Mouse (Mus musculus) lung, adult 18-20 months (tissue): Measurements from ENCODE around the gene Tia1.

ENCODE experiments used
- DNase-seq, 2 experiments: peaks; one replicate each; pipeline ENCODE4 v3.0.0; 2022; ENCODE audit warnings: mixed read lengths in 2 of 2

Tia1 gene

GRCm38 (mm10) chr6:86385362-86386104, 18.5 kb upstream of the Tia1 start:
- DNase-seq, result no peak

- DNase-seq, result no peak
Observed at GRCm38 (mm10) chr6:86387313-86387712, 16.7 kb upstream of the Tia1 start.

DNA sequence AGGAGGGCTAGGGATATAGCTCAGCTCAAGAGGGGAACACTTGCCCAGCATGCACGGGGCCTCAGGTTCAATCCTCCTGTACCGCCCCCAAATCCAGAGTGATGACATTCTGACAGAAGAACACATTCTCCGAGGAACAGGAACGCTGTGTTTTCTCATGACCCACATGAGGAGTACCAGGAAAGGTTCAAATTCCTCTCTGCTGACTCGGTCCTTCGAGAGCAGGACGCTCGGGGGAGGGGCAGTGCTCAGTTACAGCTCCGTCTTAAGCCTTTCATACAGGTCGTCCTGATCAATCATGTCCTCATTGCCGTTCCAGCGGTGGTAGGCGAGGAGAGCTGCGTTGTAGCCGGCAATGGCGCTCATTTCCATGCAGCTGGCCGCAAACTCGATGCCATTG, 15.6 kb upstream of the Tia1 start:
- no peak for DNase-seq

DNA sequence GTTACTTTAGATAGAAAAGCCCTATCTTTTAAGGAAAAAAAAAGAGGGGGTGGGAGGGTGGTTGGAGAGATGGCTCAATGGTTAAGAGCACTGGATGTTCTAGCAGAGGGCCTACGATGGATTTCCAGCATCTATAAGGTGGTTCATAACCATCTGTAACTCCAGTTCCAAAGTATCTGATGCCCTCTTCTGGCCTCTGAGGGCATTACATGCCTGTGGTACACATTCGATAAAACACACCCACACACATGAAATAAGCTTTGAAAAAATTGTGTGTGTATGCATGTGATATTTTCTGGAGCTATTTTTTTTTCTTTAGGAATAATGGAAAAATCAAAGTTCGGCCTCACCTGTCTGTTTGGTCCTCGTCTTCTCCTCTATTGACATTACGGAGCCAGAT, 12.7 kb upstream of the Tia1 start:
- DNase-seq, result no peak

GRCm38 (mm10) chr6:86393187-86393586, 10.8 kb upstream of the Tia1 start:
- no peak for DNase-seq

DNA sequence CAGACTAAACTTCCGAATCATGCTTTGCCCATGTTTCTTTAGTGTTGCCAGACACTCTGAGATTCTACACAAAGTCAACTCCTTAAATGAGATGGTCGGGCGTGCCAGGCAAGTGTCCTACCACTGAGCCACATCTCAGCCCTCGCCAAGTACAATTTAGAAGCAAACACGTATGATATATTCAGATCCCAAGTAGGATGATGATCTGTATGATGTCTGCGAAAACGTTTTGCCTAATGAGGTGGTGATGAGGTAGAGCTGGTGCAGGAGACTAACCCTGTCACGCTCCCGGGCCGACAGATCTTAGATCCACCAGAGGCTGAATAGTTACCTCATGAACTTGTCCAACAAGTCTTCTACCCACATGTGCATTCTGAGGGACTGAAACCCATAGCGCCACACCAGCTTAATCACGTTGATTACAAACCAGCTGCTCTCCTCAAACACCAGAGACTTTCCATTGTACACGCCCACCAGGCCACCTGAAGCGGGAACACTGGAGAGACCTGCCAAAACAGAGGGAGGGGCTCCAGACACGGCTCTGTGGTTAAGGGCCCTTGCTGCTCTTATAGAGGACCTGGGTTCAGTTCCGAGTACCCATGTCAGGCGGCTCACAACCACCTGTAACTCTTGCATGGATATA, 9.8 kb upstream of the Tia1 start:
- DNase-seq, result no peak

- no peak for DNase-seq
Observed at GRCm38 (mm10) chr6:86395021-86395420, 9.0 kb upstream of the Tia1 start.

GRCm38 (mm10) chr6:86395969-86396368, 8.1 kb upstream of the Tia1 start:
- DNase-seq, result no peak

DNA sequence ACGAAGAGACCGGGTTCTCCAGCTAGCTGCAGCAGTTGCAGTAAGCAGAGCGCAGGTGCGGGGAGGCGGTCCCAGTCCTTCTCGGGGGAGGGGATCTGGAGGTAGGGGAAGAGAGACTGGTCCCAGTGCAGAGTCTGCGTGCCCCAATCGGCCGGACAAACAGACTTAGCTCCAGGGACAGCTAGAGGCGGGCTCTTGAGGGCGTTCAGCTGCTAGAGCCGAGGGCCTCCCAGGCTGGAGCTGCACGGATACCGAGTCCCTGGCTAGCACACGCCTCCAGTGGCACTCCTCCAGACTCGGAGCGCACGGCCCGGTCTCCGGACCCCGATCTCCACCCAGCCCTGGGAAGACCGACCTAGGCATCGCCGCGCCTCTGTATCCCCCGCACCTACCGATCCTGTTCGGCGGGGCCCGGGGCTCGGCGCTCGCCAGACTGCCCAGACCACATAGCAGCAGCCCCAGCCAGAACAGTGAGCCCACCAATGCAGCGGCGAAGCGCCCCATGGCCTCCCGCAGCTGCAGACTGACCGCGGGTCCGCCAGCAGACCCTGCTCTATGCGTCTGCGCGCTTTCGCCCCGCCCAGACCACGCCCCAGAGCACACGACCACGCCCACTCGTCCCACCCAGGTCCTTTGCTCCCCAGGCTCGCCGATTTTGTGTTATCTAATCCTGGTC, 7.3 kb upstream of the Tia1 start, which contains the start of gene Pcyox1:
Pcyox1 (minus strand) TSS at position 574 of the 676 bp plus-strand sequence.
- peak; percentile 86 to 89 for DNase-seq

GRCm38 (mm10) chr6:86397257-86397980, 6.6 kb upstream of the Tia1 start:
- DNase-seq, result no peak

DNA sequence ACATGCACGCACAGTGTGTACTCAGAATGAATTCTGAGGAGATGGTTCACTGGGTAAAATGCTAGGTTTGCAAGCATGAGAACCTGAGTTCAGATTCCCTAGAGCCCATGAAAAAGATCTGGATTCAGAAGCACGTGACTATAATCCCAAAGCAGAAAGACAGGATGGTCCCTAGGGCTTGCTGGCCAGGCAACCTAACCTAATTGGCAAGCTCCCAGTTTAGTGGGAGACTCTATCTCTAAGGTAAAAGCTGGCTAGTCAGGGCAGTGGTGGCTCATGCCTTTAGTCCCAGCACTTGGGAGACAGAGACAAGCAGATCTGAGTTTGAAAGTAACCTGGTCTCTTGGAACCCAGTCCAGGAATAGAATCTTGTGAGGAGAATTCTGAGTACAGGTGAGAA, 5.0 kb upstream of the Tia1 start:
- no peak for DNase-seq

DNA sequence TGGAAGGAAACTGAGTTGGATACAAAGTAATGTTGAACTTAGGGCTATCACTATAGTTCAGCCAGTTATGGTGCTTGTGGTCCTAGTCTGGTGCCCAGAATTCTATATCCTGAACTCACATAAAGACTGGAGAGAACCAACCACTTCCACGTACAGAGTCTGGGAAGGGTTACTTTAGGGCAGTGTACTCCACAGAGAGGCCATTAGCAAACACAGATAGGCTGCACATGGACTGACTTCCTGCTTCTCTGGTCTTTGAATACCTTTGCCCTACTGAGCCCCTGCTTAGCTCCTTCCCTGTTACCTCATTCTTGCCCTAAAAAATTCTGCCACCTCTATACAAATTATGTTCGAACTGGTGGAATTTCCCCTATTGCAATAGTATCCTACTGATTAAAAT, 4.0 kb upstream of the Tia1 start:
- DNase-seq, result peak in 1 of 2 experiments; percentile 13

- DNase-seq, result peak; percentile 84 to 88
Observed at GRCm38 (mm10) chr6:86400972-86401371, 3.0 kb upstream of the Tia1 start.

- no peak for DNase-seq
Observed at GRCm38 (mm10) chr6:86402681-86403607, 1.1 kb upstream of the Tia1 start.

GRCm38 (mm10) chr6:86403728-86404099, 305 bp upstream of the Tia1 start:
- peak in 1 of 2 experiments; percentile 83 for DNase-seq

DNA sequence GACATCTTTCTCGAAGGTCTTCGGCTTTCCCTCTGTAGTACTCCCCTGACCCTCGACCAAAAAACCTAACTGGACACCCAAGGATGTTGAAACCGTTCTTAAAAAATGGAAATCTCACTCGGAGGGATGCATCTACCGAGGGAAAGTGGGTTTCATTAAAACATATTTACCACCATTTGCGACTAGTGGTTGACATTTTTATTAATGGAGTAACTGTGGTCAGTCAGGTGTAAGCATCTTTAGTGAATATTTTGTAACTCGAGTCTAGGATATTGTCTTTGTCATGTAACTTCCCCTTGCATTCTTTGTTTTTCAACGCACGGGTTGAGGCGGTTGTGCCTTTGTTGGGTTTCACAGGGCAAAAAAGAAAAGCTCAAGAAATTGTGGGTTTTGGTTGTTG, 977 bp downstream of the Tia1 start:
- no peak for DNase-seq

- DNase-seq, result no peak
Observed at GRCm38 (mm10) chr6:86406306-86406705, 2.3 kb downstream of the Tia1 start.

- no peak for DNase-seq
Observed at GRCm38 (mm10) chr6:86418711-86419110, 14.7 kb downstream of the Tia1 start.

DNA sequence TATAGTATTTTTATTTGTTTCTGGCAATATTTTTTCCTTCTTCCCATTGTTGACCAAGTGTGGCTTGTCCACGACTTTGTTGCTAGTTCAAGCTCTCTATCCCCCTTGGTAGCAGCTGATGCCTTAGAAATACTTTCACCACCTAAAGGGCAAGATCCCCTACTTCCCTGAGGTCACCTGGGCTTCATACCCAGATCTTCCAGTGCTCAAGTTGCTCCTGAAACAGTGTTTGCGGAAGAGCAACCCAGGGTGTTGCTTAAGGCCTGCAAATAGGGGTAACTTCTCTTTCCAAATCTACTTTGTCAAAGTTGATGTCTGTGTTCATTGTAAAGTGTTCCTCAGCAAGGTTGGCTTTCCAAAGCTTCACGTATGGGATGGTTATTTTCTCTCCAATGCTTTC, 15.2 kb downstream of the Tia1 start:
- no peak for DNase-seq

- no peak for DNase-seq
Observed at GRCm38 (mm10) chr6:86420491-86420890, 16.5 kb downstream of the Tia1 start.

DNA sequence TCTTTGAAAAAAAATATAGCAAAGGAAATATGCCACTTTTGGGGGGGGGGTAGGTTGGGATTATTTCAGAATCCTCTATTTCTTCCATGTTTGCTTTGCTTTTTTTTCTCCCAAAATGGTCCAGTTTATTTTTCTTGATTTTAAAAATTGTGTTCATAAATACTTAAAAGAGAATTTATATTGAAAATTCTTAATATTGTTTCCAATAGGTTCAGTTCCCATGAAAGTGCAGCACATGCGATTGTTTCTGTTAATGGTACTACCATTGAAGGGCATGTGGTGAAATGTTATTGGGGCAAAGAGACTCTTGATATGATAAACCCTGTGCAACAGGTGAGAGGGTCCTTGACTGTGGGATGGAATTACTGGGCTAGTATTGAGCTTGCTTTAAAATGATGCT, 22.3 kb downstream of the Tia1 start, which contains the start of gene Gm44790:
Gm44790 (plus strand) TSS at position 301 of the 400 bp plus-strand sequence.
- DNase-seq, result no peak

DNA sequence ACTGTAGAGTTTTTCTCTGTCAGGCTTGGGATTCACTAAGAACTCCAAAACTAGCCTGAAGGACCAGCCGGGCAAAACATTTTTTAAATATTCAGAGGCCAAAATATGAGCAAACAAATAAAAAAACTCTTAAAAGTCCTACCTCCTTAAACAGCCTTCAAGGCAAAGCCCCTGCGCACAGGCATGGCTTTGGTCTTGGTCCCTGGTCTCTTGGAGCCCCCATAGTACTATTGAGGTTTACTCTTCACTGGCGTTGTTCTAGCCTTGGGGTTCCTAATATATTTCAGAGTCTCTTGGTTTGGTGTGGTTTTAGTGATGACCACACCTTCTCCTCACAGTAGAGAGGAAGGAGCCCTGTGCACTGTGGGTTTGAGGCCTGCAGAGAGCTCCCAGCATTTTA, 27.5 kb downstream of the Tia1 start:
- DNase-seq, result no peak
